Mouse (Mus musculus) frontal cortex, postnatal 36 days (tissue): ENCODE results near the gene Lrrc71.

Experiments used
- DNase-seq, 2 experiments: peaks; one replicate each; pipeline ENCODE4 v3.0.0; 2022; ENCODE audit warnings: low spot score in 2 of 2

Gene Lrrc71

GRCm38 (mm10) chr3:87748431-87748830 is at the start of gene Lrrc71:
Lrrc71 (minus strand) TSS chr3:87748625.
- DNase-seq: no peak

GRCm38 (mm10) chr3:87796736-87797334 is 48.4 kb upstream of the Lrrc71 start, which contains the start of gene Insrr:
Insrr (plus strand) TSS chr3:87796951.
- no peak for DNase-seq

GRCm38 (mm10) chr3:87795336-87796277 is 47.2 kb upstream of the Lrrc71 start:
- DNase-seq: peak; percentile 16 to 30

DNA sequence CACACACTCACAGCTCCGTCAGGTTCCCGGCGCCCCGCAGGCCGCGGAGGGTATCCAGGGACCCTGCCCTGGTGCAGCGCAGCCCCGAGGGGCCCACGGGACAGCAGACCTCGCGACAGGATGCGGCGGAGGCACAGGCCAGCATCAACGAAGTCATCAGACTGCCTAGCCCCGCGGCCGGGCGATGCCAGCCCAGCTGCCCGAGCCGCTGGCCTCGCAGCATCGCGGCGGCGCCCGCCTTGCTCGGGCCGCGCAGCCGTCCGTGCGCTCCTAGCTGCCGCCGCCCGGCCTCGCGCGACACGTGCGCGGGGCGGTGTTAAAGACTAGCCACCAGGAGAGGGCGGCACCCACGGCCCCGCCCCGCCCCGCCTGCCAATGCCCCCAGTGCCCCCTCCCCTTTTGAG is 46.5 kb upstream of the Lrrc71 start, which contains the start of gene Ntrk1:
Gene Ntrk1, minus strand, starts transcription at position 241 of the 404 bp plus-strand sequence.
- no peak for DNase-seq

DNA sequence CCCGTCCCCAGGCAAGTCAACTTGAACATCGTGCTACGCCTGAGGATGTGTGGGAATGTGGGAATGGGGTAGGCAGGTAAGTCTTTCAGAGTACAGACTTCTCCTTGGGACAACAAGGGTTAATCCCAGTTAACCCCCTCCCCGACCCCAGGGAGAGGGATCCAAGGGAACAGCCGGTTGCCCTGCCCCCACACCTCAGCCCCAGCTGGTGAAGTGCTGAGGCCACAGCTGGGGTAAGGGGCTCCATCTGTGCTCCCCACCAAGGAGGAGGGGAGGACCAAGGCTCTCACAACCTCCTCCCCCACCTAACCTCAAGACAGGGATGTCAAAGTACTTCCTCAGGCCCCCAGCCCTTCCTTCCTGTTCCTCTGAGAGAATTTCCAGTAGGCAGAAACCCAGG is 41.3 kb upstream of the Lrrc71 start:
- DNase-seq: no peak

- DNase-seq: no peak
These were observed 40.8 kb upstream of the Lrrc71 start for GRCm38 (mm10) chr3:87789248-87789647.

GRCm38 (mm10) chr3:87785626-87786214 is 37.3 kb upstream of the Lrrc71 start:
- no peak for DNase-seq

- DNase-seq: no peak
These were observed 36.7 kb upstream of the Lrrc71 start for GRCm38 (mm10) chr3:87785156-87785555.

GRCm38 (mm10) chr3:87783282-87784023 is 35.0 kb upstream of the Lrrc71 start:
- DNase-seq: no peak

GRCm38 (mm10) chr3:87779086-87779485 is 30.7 kb upstream of the Lrrc71 start:
- no peak for DNase-seq

- DNase-seq: no peak
These were observed 29.9 kb upstream of the Lrrc71 start for GRCm38 (mm10) chr3:87778283-87778682.

GRCm38 (mm10) chr3:87771088-87771487 is 22.7 kb upstream of the Lrrc71 start:
- DNase-seq: no peak

GRCm38 (mm10) chr3:87770280-87770679 is 21.9 kb upstream of the Lrrc71 start:
- DNase-seq: peak; percentile 28 to 62

DNA sequence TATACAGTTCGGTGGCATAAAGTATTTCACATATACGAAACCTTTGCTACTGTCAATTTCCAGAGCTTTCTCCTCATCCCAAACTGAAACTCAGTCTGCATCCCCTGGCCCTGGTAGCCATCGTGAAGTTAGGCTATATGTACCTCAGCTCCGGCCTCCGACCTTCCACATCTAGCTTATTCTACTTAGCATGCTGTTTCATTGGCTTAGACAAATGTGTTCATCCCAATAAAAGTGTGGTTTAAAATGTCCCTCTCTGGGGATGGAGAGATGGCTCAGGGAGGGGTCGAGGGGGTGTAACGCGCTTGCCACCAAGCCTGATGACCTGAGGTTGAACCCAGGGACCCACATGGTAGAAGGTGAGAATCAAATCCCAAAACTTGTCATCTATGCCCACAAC is 21.1 kb upstream of the Lrrc71 start:
- DNase-seq: no peak

- peak in 1 of 2 experiments; percentile 30 for DNase-seq
These were observed 20.4 kb upstream of the Lrrc71 start for GRCm38 (mm10) chr3:87768844-87769243.

DNA sequence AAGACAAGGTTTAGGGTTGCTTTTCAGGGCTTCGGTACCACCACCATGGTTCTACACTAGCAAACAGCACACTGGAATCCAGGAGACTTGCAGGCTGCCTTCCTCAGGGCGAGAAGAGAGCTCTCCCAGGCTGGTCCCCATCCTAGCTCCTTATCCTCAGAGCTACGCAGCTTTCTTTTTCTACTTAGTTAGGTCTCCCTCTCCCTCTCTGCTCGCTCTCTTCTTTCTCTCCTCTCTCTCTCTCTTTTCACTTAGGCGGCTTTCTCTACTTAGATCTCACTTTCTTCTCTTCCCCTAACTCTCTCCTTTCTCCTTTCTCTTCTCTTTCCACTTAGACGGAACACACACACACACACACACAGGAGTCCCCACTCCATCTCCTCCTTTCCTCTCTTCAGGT is 20.0 kb upstream of the Lrrc71 start:
- DNase-seq: no peak

GRCm38 (mm10) chr3:87767764-87768163 is 19.3 kb upstream of the Lrrc71 start:
- DNase-seq: no peak

DNA sequence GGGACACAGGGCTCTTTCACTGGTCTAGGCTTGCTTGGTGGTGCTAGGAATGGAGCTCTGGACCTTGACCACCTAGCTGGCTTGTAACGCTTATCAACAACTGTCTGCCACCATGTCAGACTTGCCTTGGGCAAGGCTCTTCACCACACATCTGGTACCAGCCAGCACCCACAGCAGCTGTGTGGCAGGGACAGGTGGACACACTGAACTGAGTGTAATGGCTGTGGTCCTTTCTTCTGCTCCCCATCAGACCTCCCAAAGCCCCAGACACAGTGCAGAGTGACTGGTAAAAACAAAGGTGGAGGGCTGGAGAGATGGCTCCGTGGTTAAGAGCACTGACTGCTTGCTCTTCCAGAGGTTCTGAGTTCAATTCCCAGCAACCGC is 17.9 kb upstream of the Lrrc71 start:
- DNase-seq: no peak

DNA sequence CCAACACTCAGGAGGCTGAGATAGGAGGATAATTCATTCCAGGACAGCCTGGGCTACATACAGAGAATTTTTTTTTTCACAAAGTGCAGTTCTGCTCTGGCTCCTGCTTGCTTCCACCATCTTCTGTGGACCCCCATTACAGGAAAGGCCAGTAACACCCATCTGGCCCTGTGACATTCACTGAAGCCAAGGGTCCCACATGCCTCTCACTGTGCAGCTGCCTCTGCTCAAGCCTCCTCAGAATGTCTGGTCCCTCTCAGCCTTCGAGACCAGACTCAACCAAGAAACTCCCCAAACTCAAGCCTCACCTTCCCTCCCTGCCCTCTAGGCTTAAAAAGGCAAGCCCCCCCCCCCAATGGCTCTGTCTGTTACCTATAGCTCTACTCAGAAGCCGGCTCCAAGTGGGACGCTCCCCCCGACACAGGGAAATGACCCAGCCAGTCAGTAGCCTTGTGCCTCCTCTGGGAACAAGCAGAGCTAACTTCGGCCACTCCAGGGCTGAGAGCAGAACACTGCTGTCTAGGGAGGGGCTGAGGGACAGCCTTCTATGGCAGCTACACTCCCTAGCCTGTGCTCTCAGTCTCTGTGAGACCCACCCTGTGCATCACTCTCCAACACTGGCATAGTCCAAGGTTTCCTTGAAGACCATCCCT is 17.3 kb upstream of the Lrrc71 start:
- DNase-seq: no peak

- DNase-seq: no peak
These were observed 16.7 kb upstream of the Lrrc71 start for GRCm38 (mm10) chr3:87765091-87765490.

GRCm38 (mm10) chr3:87764506-87764905 is 16.1 kb upstream of the Lrrc71 start:
- peak in 1 of 2 experiments; percentile 16 for DNase-seq
